ENCODE assay signal across 11 mouse cellular contexts in the genomic region with DNA sequence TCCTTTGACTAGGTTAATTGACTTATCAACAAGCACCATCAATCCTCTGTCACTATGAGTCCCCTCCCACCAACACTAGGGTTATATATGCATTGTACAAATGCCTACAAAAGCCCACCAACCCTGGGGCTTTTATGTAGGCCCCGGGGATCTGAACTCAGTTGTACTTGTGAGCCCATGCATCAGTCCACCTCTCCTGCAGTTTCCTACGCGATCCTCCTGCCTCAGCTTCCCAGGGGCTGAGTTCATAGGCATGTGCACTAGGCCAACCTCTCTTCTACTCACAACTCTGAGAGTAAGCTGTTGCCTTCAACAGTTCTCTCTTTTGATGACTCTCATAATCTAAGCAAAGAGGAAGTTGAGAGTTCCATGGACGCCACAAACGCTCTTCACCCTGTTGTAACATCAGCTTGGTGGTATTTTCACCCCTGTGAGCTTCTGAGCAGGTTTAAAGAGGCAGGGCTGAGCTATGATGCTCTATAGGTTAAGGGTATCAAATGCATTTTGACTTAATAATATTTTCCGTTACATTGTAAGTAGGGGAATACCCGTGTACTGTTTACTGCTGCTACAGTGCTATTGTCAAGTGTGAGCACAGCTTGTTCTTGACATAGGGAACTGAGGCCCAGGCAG. TPM values are rescaled to one million over a fixed set of nuclear protein-coding genes. Genes with fewer than 3 reads are reported as not detected.
DNase-seq lines count a peak whose midpoint lies in the region; ATAC-seq and TF ChIP-seq lines count a peak whose summit lies in the region.
"Had no signal": no experiment of that assay in that cellular context is flagged by ENCODE, and none has a peak within 500 bp of the region (broad histone marks: within the 10 kb centered on the region; RNA-seq: fewer than 3 reads in every experiment).

No protein-coding gene starts in this region.

- DNase-seq in heart, postnatal 14 days = no peak
- peak; percentile 57 to 65 for DNase-seq in B cell, adult 2 months
- no peak for DNase-seq in testis, postnatal 14 days (ENCODE audit: low spot score)
- DNase-seq in layer of hippocampus, adult 2 months (ENCODE audit: low spot score in 2 of 2) = no peak
- DNase-seq in cerebellum, adult 9-11 months = no peak

- no peaks in the 10 kb centered on the region for H3K9me3 ChIP-seq in heart, embryonic 12.5 days (replicated peaks)
- H3K9me3 ChIP-seq: embryonic facial prominence, embryonic 15.5 days; limb, embryonic 12.5 days had no signal

- no peak for TF ChIP-seq CTCF in layer of hippocampus, adult 2 months (conservative IDR thresholded peaks at IDR 0.05)

- H3K36me3 ChIP-seq in heart, embryonic 12.5 days = no peaks in the 10 kb centered on the region
- H3K36me3 ChIP-seq: embryonic facial prominence, embryonic 15.5 days; limb, embryonic 12.5 days had no signal

- no peak overlapping the region for H3K9ac ChIP-seq in heart, embryonic 12.5 days
- H3K9ac ChIP-seq: embryonic facial prominence, embryonic 15.5 days; limb, embryonic 12.5 days had no signal

- H3K27ac ChIP-seq in heart, embryonic 12.5 days (ENCODE audit: poor library complexity, severe bottlenecking) = peak overlapping the region; percentile 89
- peak overlapping the region; percentile 81 for H3K27ac ChIP-seq in brown adipose tissue, adult 24 weeks (replicated peaks; ENCODE audit: low read depth, low read length)
- H3K27ac ChIP-seq in layer of hippocampus, adult 2 months = no peak overlapping the region
- H3K27ac ChIP-seq: hindbrain, postnatal 0 days had no signal

- 86% methylated on average over 7 of the region's 7 CpGs for WGBS in heart, embryonic 12.5 days

- peaks cover 58% of the 10 kb centered on the region for H3K4me1 ChIP-seq in heart, embryonic 12.5 days (replicated peaks)
- peaks cover 28% of the 10 kb centered on the region for H3K4me1 ChIP-seq in brown adipose tissue, adult 24 weeks (ENCODE audit: control insufficient read depth, insufficient read depth, insufficient read length, low read length)

- no peak for ATAC-seq in heart, embryonic 12.5 days (ENCODE audit: insufficient number of reproducible peaks, low FRiP score)
- peak; percentile 30 for ATAC-seq in monocyte, adult 5-6 weeks (replicated peaks; ENCODE audit: insufficient number of reproducible peaks, low FRiP score, low TSS enrichment, poor library complexity, severe bottlenecking)

- no peak overlapping the region for H3K4me3 ChIP-seq in heart, embryonic 12.5 days
- no peak overlapping the region for H3K4me3 ChIP-seq in brown adipose tissue, adult 24 weeks (ENCODE audit: insufficient read depth, low read depth, low read length)
- no peak overlapping the region for H3K4me3 ChIP-seq in layer of hippocampus, adult 2 months
- H3K4me3 ChIP-seq: embryonic facial prominence, embryonic 15.5 days; limb, embryonic 12.5 days had no signal

- H3K27me3 ChIP-seq in heart, embryonic 12.5 days (replicated peaks) = no peaks in the 10 kb centered on the region
- H3K27me3 ChIP-seq: embryonic facial prominence, embryonic 15.5 days; limb, embryonic 12.5 days had no signal

- no peak overlapping the region for H3K4me2 ChIP-seq in heart, embryonic 12.5 days
- H3K4me2 ChIP-seq: embryonic facial prominence, embryonic 15.5 days; limb, embryonic 12.5 days had no signal

- intact Hi-C loops in heart, postnatal 14 days (cut with DNase I) = no loop called here

RNA-seq across cellular contexts. Expression of a gene that starts 29.8 kb away (rescaled TPM):
- 115 and 121 TPM in 2 replicates for polyA plus RNA-seq in heart, embryonic 12.5 days (2016; fragmentation: Nextera tagmentation; extraction: Ambion mirVana)
- 10 to 100 TPM; 51.1 to 59.5 TPM for total RNA-seq in heart, postnatal 14 days (2021)
- polyA plus RNA-seq in brown adipose tissue, adult 24 weeks (2012; ENCODE audit: insufficient read depth, insufficient read length, missing spikeins) = 124 and 179 TPM in 2 replicates
- total RNA-seq in monocyte, adult 5-6 weeks (2017) = 16.0 to 20.2 TPM (median 17.6 TPM) in 3 replicates
- total RNA-seq in layer of hippocampus, adult 2 months (2021) = 100 to 1,000 TPM; 121 to 124 TPM

RNA-seq across cellular contexts. Expression of a gene that starts 30.4 kb away (rescaled TPM):
- 36.2 and 38.7 TPM in 2 replicates for polyA plus RNA-seq in heart, embryonic 12.5 days (2016; fragmentation: Nextera tagmentation; extraction: Ambion mirVana)
- 10 to 100 TPM; 91.2 to 99.6 TPM for total RNA-seq in heart, postnatal 14 days (2021)
- 44.4 and 326 TPM in 2 replicates for polyA plus RNA-seq in brown adipose tissue, adult 24 weeks (2012; ENCODE audit: insufficient read depth, insufficient read length, missing spikeins)
- total RNA-seq in monocyte, adult 5-6 weeks (2017) = 146 to 413 TPM (median 198 TPM) in 3 replicates
- total RNA-seq in layer of hippocampus, adult 2 months (2021) = 10 to 100 TPM; 14.9 to 20.9 TPM

Comparison
In these comparisons a context has a peak if more than half of its experiments do, and no peak if none do; other contexts are left out.
1. DNase-seq: peak in B cell, adult 2 months (2 of 2); none in heart, postnatal 14 days (0 of 2), testis, postnatal 14 days (single experiment), layer of hippocampus, adult 2 months (0 of 2) and cerebellum, adult 9-11 months (single experiment).